Mouse (Mus musculus): ENCODE results near the gene Fzr1.
A peak's percentile ranks its signal among the peaks of the same experiment; 100 is the strongest.

Gene Fzr1

GRCm38 (mm10) chr10:81412586-81413309, 34.4 kb upstream of the Fzr1 start:
- peak overlapping the region; percentile 73 for H3K4me3 ChIP-seq (replicated peaks; ENCODE audit: low read length)
- peaks cover 5% of the 10 kb centered on the region; the same call in 1 of the 2 replicates for H3K27me3 ChIP-seq (ENCODE audit: insufficient read depth, low read length)
- H3K4me1 ChIP-seq (replicated peaks; ENCODE audit: low read depth, low read length): peaks cover 97% of the 10 kb centered on the region
- peaks cover 35% of the 10 kb centered on the region for H3K36me3 ChIP-seq (ENCODE audit: insufficient read depth, low read length)
- H3K9me3 ChIP-seq (ENCODE audit: low read length): no peaks in the 10 kb centered on the region
- TF ChIP-seq POU5F1 (IDR thresholded peaks at IDR 0.05; ENCODE audit: borderline replicate concordance, low read length) (no peak), CTCF (conservative IDR thresholded peaks at IDR 0.05; ENCODE audit: low read length) (no peak), NANOG (IDR thresholded peaks at IDR 0.05; ENCODE audit: borderline replicate concordance, low read length) (no peak)

GRCm38 (mm10) chr10:81411471-81412400, 33.4 kb upstream of the Fzr1 start:
- Histone ChIP-seq H3K4me3 (replicated peaks; ENCODE audit: low read length) (peak overlapping the region; percentile 73), H3K36me3 (ENCODE audit: insufficient read depth, low read length) (peaks cover 42% of the 10 kb centered on the region), H3K4me1 (replicated peaks; ENCODE audit: low read depth, low read length) (peaks cover 98% of the 10 kb centered on the region), H3K9me3 (ENCODE audit: low read length) (no peaks in the 10 kb centered on the region), H3K27me3 (ENCODE audit: insufficient read depth, low read length) (0 out of 2 replicates have a peak, but pooled peaks cover 8% of the 10 kb centered on the region)
- no peak for TF ChIP-seq NANOG (IDR thresholded peaks at IDR 0.05; ENCODE audit: borderline replicate concordance, low read length)
- no peak for TF ChIP-seq CTCF (conservative IDR thresholded peaks at IDR 0.05; ENCODE audit: low read length)
- no peak for TF ChIP-seq POU5F1 (IDR thresholded peaks at IDR 0.05; ENCODE audit: borderline replicate concordance, low read length)

DNA sequence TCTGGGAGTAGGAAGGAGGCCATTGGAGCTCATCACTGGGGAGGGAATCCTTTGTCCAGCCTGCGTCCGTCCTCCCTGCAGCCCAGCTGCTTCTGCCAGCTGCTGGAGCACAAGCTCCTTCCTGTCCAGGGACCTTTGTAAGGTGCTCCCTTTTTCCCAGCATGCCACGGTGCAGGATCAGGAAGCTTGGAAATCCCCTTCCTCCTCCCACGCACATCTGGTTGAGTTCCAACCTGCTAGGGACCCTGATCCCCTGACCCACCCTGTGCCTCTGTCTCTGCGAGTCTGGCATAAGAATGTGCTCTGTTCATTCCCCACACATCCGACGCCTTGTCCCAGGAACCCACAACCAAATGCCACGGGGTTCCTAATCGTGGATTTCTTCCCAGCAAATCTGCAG, 32.7 kb upstream of the Fzr1 start:
- Histone ChIP-seq H3K4me3 (replicated peaks; ENCODE audit: low read length) (peak overlapping the region; percentile 73), H3K9me3 (ENCODE audit: low read length) (no peaks in the 10 kb centered on the region), H3K4me1 (replicated peaks; ENCODE audit: low read depth, low read length) (peaks cover 100% of the 10 kb centered on the region), H3K36me3 (ENCODE audit: insufficient read depth, low read length) (peaks cover 48% of the 10 kb centered on the region), H3K27me3 (ENCODE audit: insufficient read depth, low read length) (0 out of 2 replicates have a peak, but pooled peaks cover 8% of the 10 kb centered on the region)
- no peak for TF ChIP-seq NANOG (IDR thresholded peaks at IDR 0.05; ENCODE audit: borderline replicate concordance, low read length)
- no peak for TF ChIP-seq CTCF (conservative IDR thresholded peaks at IDR 0.05; ENCODE audit: low read length)
- TF ChIP-seq POU5F1 (IDR thresholded peaks at IDR 0.05; ENCODE audit: borderline replicate concordance, low read length): no peak

GRCm38 (mm10) chr10:81410350-81410749, 32.0 kb upstream of the Fzr1 start:
- H3K36me3 ChIP-seq (ENCODE audit: insufficient read depth, low read length): peaks cover 55% of the 10 kb centered on the region
- H3K4me3 ChIP-seq (replicated peaks; ENCODE audit: low read length): peak overlapping the region; percentile 73
- 0 out of 2 replicates have a peak, but pooled peaks cover 8% of the 10 kb centered on the region for H3K27me3 ChIP-seq (ENCODE audit: insufficient read depth, low read length)
- no peak for TF ChIP-seq CTCF (conservative IDR thresholded peaks at IDR 0.05; ENCODE audit: low read length)
- TF ChIP-seq NANOG (IDR thresholded peaks at IDR 0.05; ENCODE audit: borderline replicate concordance, low read length): no peak
- TF ChIP-seq POU5F1 (IDR thresholded peaks at IDR 0.05; ENCODE audit: borderline replicate concordance, low read length): no peak
- peaks cover 100% of the 10 kb centered on the region for H3K4me1 ChIP-seq (replicated peaks; ENCODE audit: low read depth, low read length)
- H3K9me3 ChIP-seq (ENCODE audit: low read length): no peaks in the 10 kb centered on the region

DNA sequence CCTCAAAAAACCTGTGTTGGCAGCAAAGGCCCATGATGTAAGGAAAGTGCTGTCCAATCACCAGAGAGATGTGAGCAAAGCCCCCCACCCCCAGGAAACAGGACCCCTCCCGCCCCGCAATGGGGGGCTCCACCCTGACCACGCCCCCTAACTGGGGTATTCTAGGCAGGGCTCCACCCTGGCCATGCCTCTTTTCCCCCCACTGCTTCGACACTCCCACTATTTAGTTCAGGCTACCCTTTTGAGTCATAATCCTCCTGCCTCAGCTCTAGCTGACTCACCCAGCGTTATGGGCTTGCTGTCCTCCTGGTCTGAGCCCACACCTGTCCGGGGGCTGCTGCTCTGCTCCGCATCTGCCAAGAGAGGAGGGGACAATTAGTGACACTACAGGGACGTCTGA, 31.0 kb upstream of the Fzr1 start:
- no peaks in the 10 kb centered on the region for H3K9me3 ChIP-seq (ENCODE audit: low read length)
- H3K27me3 ChIP-seq (ENCODE audit: insufficient read depth, low read length): 0 out of 2 replicates have a peak, but pooled peaks cover 8% of the 10 kb centered on the region
- TF ChIP-seq CTCF (conservative IDR thresholded peaks at IDR 0.05; ENCODE audit: low read length): no peak
- H3K4me1 ChIP-seq (replicated peaks; ENCODE audit: low read depth, low read length): peaks cover 99% of the 10 kb centered on the region
- peaks cover 55% of the 10 kb centered on the region for H3K36me3 ChIP-seq (ENCODE audit: insufficient read depth, low read length)
- peak overlapping the region; percentile 73 for H3K4me3 ChIP-seq (replicated peaks; ENCODE audit: low read length)

GRCm38 (mm10) chr10:81408871-81409291, 30.6 kb upstream of the Fzr1 start:
- TF ChIP-seq POU5F1 (IDR thresholded peaks at IDR 0.05; ENCODE audit: borderline replicate concordance, low read length) (no peak), CTCF (conservative IDR thresholded peaks at IDR 0.05; ENCODE audit: low read length) (peak; percentile 61)
- Histone ChIP-seq H3K4me1 (replicated peaks; ENCODE audit: low read depth, low read length) (peaks cover 99% of the 10 kb centered on the region), H3K9me3 (ENCODE audit: low read length) (no peaks in the 10 kb centered on the region), H3K4me3 (replicated peaks; ENCODE audit: low read length) (peak overlapping the region; percentile 66), H3K27me3 (ENCODE audit: insufficient read depth, low read length) (0 out of 2 replicates have a peak, but pooled peaks cover 8% of the 10 kb centered on the region), H3K36me3 (ENCODE audit: insufficient read depth, low read length) (peaks cover 55% of the 10 kb centered on the region)

DNA sequence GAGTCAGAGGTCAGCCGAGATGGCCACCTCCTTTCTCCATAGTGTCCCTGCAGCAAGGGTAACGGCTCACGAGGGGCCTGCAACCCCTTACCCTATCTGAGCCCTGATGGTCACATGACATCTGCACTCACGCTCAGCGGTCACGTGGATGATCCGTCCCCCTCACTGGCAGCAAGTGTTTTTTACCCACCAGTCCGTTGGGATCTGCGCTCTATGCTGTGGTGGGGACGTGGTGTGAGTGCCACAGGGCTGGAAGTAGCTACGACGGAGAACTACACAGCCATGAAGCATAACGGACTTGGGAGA, 30.1 kb upstream of the Fzr1 start:
- TF ChIP-seq CTCF (conservative IDR thresholded peaks at IDR 0.05; ENCODE audit: low read length) (no peak), POU5F1 (IDR thresholded peaks at IDR 0.05; ENCODE audit: borderline replicate concordance, low read length) (no peak), NANOG (IDR thresholded peaks at IDR 0.05; ENCODE audit: borderline replicate concordance, low read length) (no peak)
- Histone ChIP-seq H3K36me3 (ENCODE audit: insufficient read depth, low read length) (peaks cover 55% of the 10 kb centered on the region), H3K27me3 (ENCODE audit: insufficient read depth, low read length) (0 out of 2 replicates have a peak, but pooled peaks cover 8% of the 10 kb centered on the region), H3K4me1 (replicated peaks; ENCODE audit: low read depth, low read length) (peaks cover 99% of the 10 kb centered on the region), H3K4me3 (replicated peaks; ENCODE audit: low read length) (peak overlapping the region; percentile 66), H3K9me3 (ENCODE audit: low read length) (no peaks in the 10 kb centered on the region)
